Mouse (Mus musculus) intestine, embryonic 15.5 days (tissue): ENCODE data around the gene Arhgef38. TPM values are rescaled to one million over a fixed set of nuclear protein-coding genes. Genes with fewer than 3 reads are reported as not detected.
A peak's percentile ranks its signal among the peaks of the same experiment; 100 is the strongest.

Experiments used
- ATAC-seq: fragments of 200-750 bp; cut with Nextera tagmentation; 2 replicates; pipeline ENCODE4 v1.8.0; 2017; ENCODE audit warnings: moderate TSS enrichment, moderate library complexity
- H3K27ac ChIP-seq: fragments of 300-500 bp; sonication (generic); 2 replicates; pipeline ENCODE4 v1.5.1; 2015; ENCODE audit warnings: mild to moderate bottlenecking, inconsistent platforms
- H3K27me3 ChIP-seq: fragments of 300-500 bp; sonication (generic); replicated peaks from 2 replicates; pipeline ENCODE4 v1.6.1; 2015; ENCODE audit warnings: inconsistent platforms
- H3K36me3 ChIP-seq: fragments of 300-500 bp; sonication (generic); 2 replicates; pipeline ENCODE4 v1.6.1; 2015; ENCODE audit warnings: inconsistent platforms
- H3K4me1 ChIP-seq: fragments of 300-500 bp; sonication (generic); replicated peaks from 2 replicates; pipeline ENCODE4 v1.6.1; 2015; ENCODE audit warnings: inconsistent platforms
- H3K4me2 ChIP-seq: fragments of 300-500 bp; sonication (generic); replicated peaks from 2 replicates; pipeline ENCODE4 v1.6.1; 2015; ENCODE audit warnings: mild to moderate bottlenecking, inconsistent platforms
- H3K4me3 ChIP-seq: fragments of 300-500 bp; sonication (generic); replicated peaks from 2 replicates; pipeline ENCODE4 v1.5.1; 2015; ENCODE audit warnings: inconsistent platforms
- H3K9ac ChIP-seq: fragments of 300-500 bp; sonication (generic); 2 replicates; pipeline ENCODE4 v1.6.1; 2015; ENCODE audit warnings: inconsistent platforms
- H3K9me3 ChIP-seq: fragments of 300-500 bp; sonication (generic); 2 replicates; pipeline ENCODE4 v1.6.1; 2016; ENCODE audit warnings: inconsistent platforms
- WGBS: fragments of 180-500 bp; shearing (Covaris S2); methylation state at CpG from one replicate; pipeline ENCODE4 v1.1.7; 2015; 5-methylcytosine and 5-hydroxymethylcytosine counted together
- polyA plus RNA-seq: library from polyadenylated mRNA; unstranded; fragments of >200 nt; fragmentation: Nextera tagmentation; extraction: Ambion mirVana; gene quantifications from 2 replicates; pipeline ENCODE4 v1.2.1, GENCODE M21; 2015

The Arhgef38 gene
- polyA plus RNA-seq, 1 experiment from 2014 or later = 2.7 TPM

DNA sequence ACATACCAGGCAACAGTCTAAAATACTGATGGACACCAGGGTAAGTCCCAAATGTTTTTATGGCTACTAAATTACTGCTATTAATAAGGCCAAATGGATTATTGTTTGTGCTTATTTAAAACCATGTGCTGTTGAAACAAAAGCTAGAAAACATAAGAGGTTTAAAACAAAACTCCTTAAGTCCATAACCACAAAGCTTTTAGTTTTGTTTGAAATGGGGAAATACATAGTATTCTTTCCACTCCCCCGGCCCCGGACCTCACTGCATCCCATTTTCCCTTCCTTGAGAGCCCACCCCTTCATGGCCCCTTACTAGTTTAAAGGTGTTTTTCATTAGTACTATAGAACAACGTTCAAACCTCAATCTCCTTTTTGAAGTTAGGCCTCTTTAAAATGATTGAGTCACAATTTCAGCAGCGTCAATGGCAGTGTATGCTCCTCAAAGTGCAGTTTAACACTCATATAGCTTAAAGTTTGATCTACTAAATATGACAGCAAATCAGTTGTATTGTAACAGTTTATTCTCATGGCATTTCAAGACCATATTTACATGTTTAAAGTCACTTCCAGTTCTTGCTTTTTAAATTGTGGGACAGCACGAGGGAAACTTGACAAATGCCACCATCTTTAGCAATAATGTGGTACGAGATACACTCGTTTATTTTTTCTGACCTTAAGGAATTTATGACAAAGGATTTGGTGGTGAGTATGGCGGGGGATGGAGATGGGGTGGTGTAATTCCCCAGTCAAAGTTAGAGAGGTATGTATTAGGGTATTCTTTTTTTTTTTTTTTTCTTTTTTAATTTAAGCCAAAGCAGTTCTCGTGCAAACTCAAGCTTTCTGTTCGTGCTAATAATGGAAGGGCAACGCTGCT lies 144.3 kb downstream of the Arhgef38 start:
- no peaks in the 10 kb centered on the region for H3K9me3 ChIP-seq
- no peak for ATAC-seq
- H3K4me1 ChIP-seq = peaks cover 5% of the 10 kb centered on the region; the same call in 1 of the 2 replicates
- H3K4me2 ChIP-seq = peak overlapping the region; percentile 52
- peak overlapping the region; percentile 98 for H3K4me3 ChIP-seq
- H3K27me3 ChIP-seq = no peaks in the 10 kb centered on the region
- H3K27ac ChIP-seq = peak overlapping the region; percentile 99
- H3K9ac ChIP-seq = peak overlapping the region; percentile 98
- H3K36me3 ChIP-seq = no peaks in the 10 kb centered on the region
- WGBS = 5% methylated on average over 11 of the region's 11 CpGs

DNA sequence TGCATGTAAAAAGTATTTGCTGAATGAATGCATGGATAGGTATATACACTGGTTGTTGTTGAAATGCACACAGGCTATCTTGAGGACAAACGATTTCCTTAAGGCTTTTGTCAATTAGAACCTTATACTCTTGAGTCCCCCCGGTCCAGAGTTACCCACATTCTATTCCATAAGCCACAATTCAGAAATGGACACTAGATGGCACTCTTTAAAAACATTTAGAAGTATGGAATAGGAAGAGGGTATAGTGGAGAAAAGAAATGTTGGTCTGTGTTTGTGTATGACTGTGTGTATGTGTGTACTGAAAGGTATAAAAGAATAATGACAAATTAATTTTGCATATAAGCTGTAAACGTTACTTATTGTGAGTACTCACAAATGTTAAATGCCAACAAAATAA lies 148.9 kb downstream of the Arhgef38 start:
- Histone ChIP-seq H3K27ac (no peak overlapping the region), H3K4me2 (no peak overlapping the region), H3K27me3 (no peaks in the 10 kb centered on the region), H3K9me3 (no peaks in the 10 kb centered on the region), H3K4me3 (no peak overlapping the region), H3K9ac (no peak overlapping the region), H3K36me3 (peaks cover 13% of the 10 kb centered on the region; the same call in 1 of the 2 replicates), H3K4me1 (no peaks in the 10 kb centered on the region)
- WGBS = 63% methylated on average over 3 of the region's 3 CpGs
- ATAC-seq = peak; percentile 65

DNA sequence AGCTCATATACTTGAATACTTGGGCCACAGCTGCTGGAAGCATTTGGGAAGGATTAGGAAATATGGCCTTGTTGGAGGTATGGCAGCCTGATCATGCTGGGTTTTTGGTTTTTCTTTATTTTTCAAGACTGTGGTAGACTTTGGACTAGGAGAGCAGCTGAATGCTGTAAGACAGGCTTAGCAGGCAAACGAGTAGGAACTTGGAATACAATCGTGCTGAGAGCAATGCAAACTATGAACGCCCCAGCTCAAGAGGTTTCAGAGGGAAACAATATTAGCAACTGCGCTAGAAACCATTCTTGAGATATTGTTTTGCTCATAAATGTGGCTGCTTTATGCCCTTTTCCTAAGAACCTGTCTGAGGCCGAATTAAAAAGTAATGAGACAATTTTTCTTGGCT lies 152.0 kb downstream of the Arhgef38 start:
- Histone ChIP-seq H3K4me3 (no peak overlapping the region), H3K9ac (no peak overlapping the region), H3K4me2 (no peak overlapping the region), H3K27me3 (no peaks in the 10 kb centered on the region), H3K4me1 (no peaks in the 10 kb centered on the region), H3K36me3 (peaks cover 13% of the 10 kb centered on the region; the same call in 1 of the 2 replicates), H3K27ac (no peak overlapping the region), H3K9me3 (no peaks in the 10 kb centered on the region)
- no peak for ATAC-seq
- WGBS = 88% methylated on average over 5 of the region's 5 CpGs

DNA sequence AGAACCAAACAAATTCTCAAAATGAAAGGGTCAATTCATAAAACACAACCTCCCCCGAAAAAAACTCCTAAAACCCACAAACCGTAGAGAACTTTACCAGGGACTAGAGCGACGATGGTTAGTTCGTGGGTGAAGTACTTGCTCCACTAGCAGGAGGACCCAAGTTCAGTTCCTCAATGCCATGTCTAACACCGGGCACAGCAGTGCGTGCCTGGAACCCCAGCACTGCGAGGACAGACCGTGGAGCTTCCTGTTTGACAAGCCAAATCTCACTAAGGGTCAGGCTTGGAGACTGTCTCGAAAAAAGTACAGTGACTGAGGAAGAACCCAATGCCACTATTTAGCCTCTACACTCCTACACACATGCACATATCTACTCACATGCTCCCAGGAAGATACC lies 159.2 kb downstream of the Arhgef38 start:
- H3K4me1 ChIP-seq = no peaks in the 10 kb centered on the region
- H3K4me2 ChIP-seq = no peak overlapping the region
- no peak overlapping the region for H3K4me3 ChIP-seq
- no peak for ATAC-seq
- WGBS = 90% methylated on average over 10 of the region's 10 CpGs
- no peak overlapping the region for H3K9ac ChIP-seq
- H3K36me3 ChIP-seq = no peaks in the 10 kb centered on the region
- no peaks in the 10 kb centered on the region for H3K9me3 ChIP-seq
- H3K27me3 ChIP-seq = no peaks in the 10 kb centered on the region
- no peak overlapping the region for H3K27ac ChIP-seq

Other genes starting within 250 kb of the Arhgef38 start
- 20.9 and 21.9 TPM in 2 replicates for gene Ints12, start 143.1 kb downstream of the Arhgef38 start, polyA plus RNA-seq
- gene Gstcd, start 142.9 kb downstream of the Arhgef38 start, polyA plus RNA-seq = 5.4 and 7.0 TPM in 2 replicates
- 132 and 135 TPM in 2 replicates for gene Ppa2, start 75.2 kb upstream of the Arhgef38 start, polyA plus RNA-seq